Mouse (Mus musculus) neural tube, embryonic 13.5 days (tissue): ENCODE data around the gene Cbx8. TPM values are rescaled to one million over a fixed set of nuclear protein-coding genes. Genes with fewer than 3 reads are reported as not detected.

Source experiments
- ATAC-seq: fragments of 200-750 bp; cut with Nextera tagmentation; 2 replicates; pipeline ENCODE4 v1.8.0; 2017; ENCODE audit warnings: low read depth, mild to moderate bottlenecking, moderate TSS enrichment, moderate library complexity
- H3K27ac ChIP-seq: fragments of 300-500 bp; sonication (generic); replicated peaks from 2 replicates; pipeline ENCODE4 v1.5.1; 2015; ENCODE audit warnings: moderate library complexity, mild to moderate bottlenecking, inconsistent platforms
- H3K27me3 ChIP-seq: fragments of 300-500 bp; sonication (generic); 2 replicates; pipeline ENCODE4 v1.6.1; 2015; ENCODE audit warnings: mild to moderate bottlenecking, inconsistent platforms
- H3K36me3 ChIP-seq: fragments of 300-500 bp; sonication (generic); 2 replicates; pipeline ENCODE4 v1.6.1; 2015; ENCODE audit warnings: mild to moderate bottlenecking, inconsistent platforms
- H3K4me1 ChIP-seq: fragments of 300-500 bp; sonication (generic); replicated peaks from 2 replicates; pipeline ENCODE4 v1.6.1; 2015; ENCODE audit warnings: inconsistent platforms
- H3K4me2 ChIP-seq: fragments of 300-500 bp; sonication (generic); 2 replicates; pipeline ENCODE4 v1.6.1; 2015; ENCODE audit warnings: inconsistent platforms, mild to moderate bottlenecking, moderate library complexity
- H3K4me3 ChIP-seq: fragments of 300-500 bp; sonication (generic); 2 replicates; pipeline ENCODE4 v1.5.1; 2015; ENCODE audit warnings: mild to moderate bottlenecking, inconsistent platforms
- H3K9ac ChIP-seq: fragments of 300-500 bp; sonication (generic); 2 replicates; pipeline ENCODE4 v1.6.1; 2015; ENCODE audit warnings: moderate library complexity, mild to moderate bottlenecking, inconsistent platforms
- H3K9me3 ChIP-seq: fragments of 300-500 bp; sonication (generic); 2 replicates; pipeline ENCODE4 v1.6.1; 2016; ENCODE audit warnings: inconsistent platforms
- WGBS: fragments of 180-500 bp; shearing (Covaris S2); methylation state at CpG from one replicate; pipeline ENCODE4 v1.1.7; 2015; 5-methylcytosine and 5-hydroxymethylcytosine counted together
- polyA plus RNA-seq: library from polyadenylated mRNA; unstranded; fragments of >200 nt; fragmentation: Nextera tagmentation; extraction: Ambion mirVana; gene quantifications from 2 replicates; pipeline ENCODE4 v1.2.1, GENCODE M21; 2015

The Cbx8 gene
- polyA plus RNA-seq, 1 experiment from 2014 or later = 8.5 TPM

GRCm38 (mm10) chr11:119007461-119008456 is 33.0 kb downstream of the Cbx8 start:
- peaks cover 6% of the 10 kb centered on the region; the same call in 1 of the 2 replicates for H3K4me1 ChIP-seq
- WGBS = 28% methylated on average over 21 of the region's 21 CpGs
- H3K27ac ChIP-seq = no peak overlapping the region
- H3K36me3 ChIP-seq = no peaks in the 10 kb centered on the region
- H3K4me3 ChIP-seq = peak overlapping the region; percentile 29
- no peak for ATAC-seq
- no peaks in the 10 kb centered on the region for H3K27me3 ChIP-seq
- no peak overlapping the region for H3K9ac ChIP-seq
- no peaks in the 10 kb centered on the region for H3K9me3 ChIP-seq
- H3K4me2 ChIP-seq = peak overlapping the region; percentile 47

GRCm38 (mm10) chr11:119006462-119006861 is 34.3 kb downstream of the Cbx8 start:
- Histone ChIP-seq H3K27ac (no peak overlapping the region), H3K9me3 (no peaks in the 10 kb centered on the region), H3K4me3 (no peak overlapping the region), H3K27me3 (no peaks in the 10 kb centered on the region), H3K4me2 (no peak overlapping the region), H3K9ac (no peak overlapping the region), H3K4me1 (peaks cover 6% of the 10 kb centered on the region; the same call in 1 of the 2 replicates), H3K36me3 (no peaks in the 10 kb centered on the region)
- 75% methylated on average over 3 of the region's 3 CpGs for WGBS
- no peak for ATAC-seq

- Histone ChIP-seq H3K9me3 (no peaks in the 10 kb centered on the region), H3K4me3 (no peak overlapping the region), H3K36me3 (no peaks in the 10 kb centered on the region), H3K4me2 (no peak overlapping the region), H3K9ac (no peak overlapping the region), H3K4me1 (peaks cover 6% of the 10 kb centered on the region; the same call in 1 of the 2 replicates), H3K27ac (no peak overlapping the region), H3K27me3 (no peaks in the 10 kb centered on the region)
- 87% methylated on average over 10 of the region's 10 CpGs for WGBS
- no peak for ATAC-seq
Measured at GRCm38 (mm10) chr11:119005547-119006275, 35.1 kb downstream of the Cbx8 start.

- peaks cover 25% of the 10 kb centered on the region for H3K4me1 ChIP-seq
- no peaks in the 10 kb centered on the region; the same call in 1 of the 2 replicates for H3K27me3 ChIP-seq
- H3K27ac ChIP-seq = no peak overlapping the region
- no peak overlapping the region for H3K9ac ChIP-seq
- H3K9me3 ChIP-seq = no peaks in the 10 kb centered on the region
- 74% methylated on average over 4 of the region's 4 CpGs for WGBS
- no peak overlapping the region for H3K4me3 ChIP-seq
- H3K4me2 ChIP-seq = no peak overlapping the region
- no peaks in the 10 kb centered on the region for H3K36me3 ChIP-seq
- no peak for ATAC-seq
Measured at GRCm38 (mm10) chr11:119001493-119002128, 39.2 kb downstream of the Cbx8 start.

GRCm38 (mm10) chr11:119000877-119001276 is 39.9 kb downstream of the Cbx8 start:
- Histone ChIP-seq H3K4me2 (no peak overlapping the region), H3K9ac (no peak overlapping the region), H3K4me3 (no peak overlapping the region), H3K4me1 (peaks cover 29% of the 10 kb centered on the region), H3K9me3 (no peaks in the 10 kb centered on the region), H3K27me3 (peaks cover 4% of the 10 kb centered on the region), H3K36me3 (no peaks in the 10 kb centered on the region), H3K27ac (no peak overlapping the region)
- ATAC-seq = no peak
- WGBS = 77% methylated on average over 2 of the region's 2 CpGs

GRCm38 (mm10) chr11:118999361-118999804 is 41.4 kb downstream of the Cbx8 start:
- peak overlapping the region; percentile 81 for H3K27ac ChIP-seq
- peak overlapping the region; percentile 53 for H3K4me2 ChIP-seq
- peaks cover 4% of the 10 kb centered on the region for H3K27me3 ChIP-seq
- H3K4me3 ChIP-seq = peak overlapping the region; percentile 22
- ATAC-seq = peak; percentile 58
- no peaks in the 10 kb centered on the region for H3K9me3 ChIP-seq
- no peaks in the 10 kb centered on the region for H3K36me3 ChIP-seq
- H3K4me1 ChIP-seq = peaks cover 44% of the 10 kb centered on the region
- 2% methylated on average over 26 of the region's 26 CpGs for WGBS
- H3K9ac ChIP-seq = peak overlapping the region; percentile 61

- 7% methylated on average over 30 of the region's 30 CpGs for WGBS
Measured at GRCm38 (mm10) chr11:118998540-118999265, 42.1 kb downstream of the Cbx8 start.

GRCm38 (mm10) chr11:118997182-118997581 is 43.6 kb downstream of the Cbx8 start:
- 86% methylated on average over 3 of the region's 3 CpGs for WGBS

More at GRCm38 (mm10) chr11:118998540-118999265, 42.1 kb downstream of the Cbx8 start:
- H3K9ac ChIP-seq = peak overlapping the region; percentile 61
- peaks cover 46% of the 10 kb centered on the region for H3K4me1 ChIP-seq
- H3K27ac ChIP-seq = peak overlapping the region; percentile 81
- H3K36me3 ChIP-seq = no peaks in the 10 kb centered on the region
- peak overlapping the region; percentile 22 for H3K4me3 ChIP-seq
- H3K4me2 ChIP-seq = peak overlapping the region; percentile 53
- peaks cover 4% of the 10 kb centered on the region for H3K27me3 ChIP-seq
- H3K9me3 ChIP-seq = no peaks in the 10 kb centered on the region
- peak; percentile 85 for ATAC-seq

GRCm38 (mm10) chr11:118995448-118995847 is 45.3 kb downstream of the Cbx8 start:
- no peaks in the 10 kb centered on the region for H3K9me3 ChIP-seq
- ATAC-seq = no peak
- 0 out of 2 replicates have a peak overlapping the region, but pooled peaks have one; percentile 13 for H3K9ac ChIP-seq
- WGBS = 27% methylated on average over 4 of the region's 4 CpGs
- H3K36me3 ChIP-seq = no peaks in the 10 kb centered on the region
- no peak overlapping the region for H3K27ac ChIP-seq
- H3K4me3 ChIP-seq = no peak overlapping the region
- H3K4me2 ChIP-seq = no peak overlapping the region
- H3K27me3 ChIP-seq = peaks cover 4% of the 10 kb centered on the region
- H3K4me1 ChIP-seq = peaks cover 46% of the 10 kb centered on the region

More at GRCm38 (mm10) chr11:118997182-118997581, 43.6 kb downstream of the Cbx8 start:
- no peaks in the 10 kb centered on the region for H3K36me3 ChIP-seq
- H3K27me3 ChIP-seq = peaks cover 4% of the 10 kb centered on the region
- peaks cover 46% of the 10 kb centered on the region for H3K4me1 ChIP-seq
- no peak for ATAC-seq
- no peak overlapping the region for H3K4me2 ChIP-seq
- H3K9me3 ChIP-seq = no peaks in the 10 kb centered on the region
- no peak overlapping the region for H3K9ac ChIP-seq
- H3K4me3 ChIP-seq = no peak overlapping the region
- H3K27ac ChIP-seq = no peak overlapping the region

GRCm38 (mm10) chr11:118992781-118993180 is 48.0 kb downstream of the Cbx8 start:
- no peak for ATAC-seq
- Histone ChIP-seq H3K4me1 (peaks cover 21% of the 10 kb centered on the region), H3K36me3 (no peaks in the 10 kb centered on the region), H3K4me2 (no peak overlapping the region), H3K4me3 (no peak overlapping the region), H3K9me3 (no peaks in the 10 kb centered on the region), H3K27ac (no peak overlapping the region), H3K27me3 (peaks cover 4% of the 10 kb centered on the region), H3K9ac (no peak overlapping the region)
- WGBS = 70% methylated on average over 3 of the region's 3 CpGs

GRCm38 (mm10) chr11:118987999-118988398 is 52.8 kb downstream of the Cbx8 start, which contains the start of gene Enpp7:
TSS of gene Enpp7 (plus strand) at chr11:118988188.
- no peaks in the 10 kb centered on the region for H3K9me3 ChIP-seq
- H3K4me1 ChIP-seq = peaks cover 9% of the 10 kb centered on the region
- WGBS = 87% methylated on average over 10 of the region's 10 CpGs
- no peak within 1 kb of the TSS for H3K4me2 ChIP-seq
- ATAC-seq = no peak
- no peak within 1 kb of the TSS for H3K9ac ChIP-seq
- no peak within 1 kb of the TSS for H3K27ac ChIP-seq
- no peak within 1 kb of the TSS for H3K4me3 ChIP-seq
- no peaks in the 10 kb centered on the region for H3K27me3 ChIP-seq
- H3K36me3 ChIP-seq = no peaks in the 10 kb centered on the region
